Mouse (Mus musculus) thymus, adult 18-20 months (tissue): ENCODE results near the gene Nek6.

Experiments used
- DNase-seq, 2 experiments: peaks; one replicate each; pipeline ENCODE4 v3.0.0; 2022; ENCODE audit warnings: mixed read lengths in 2 of 2

Nek6 gene

GRCm38 (mm10) chr2:38584514-38585378 is 73.3 kb downstream of the Nek6 start:
- no peak for DNase-seq

- DNase-seq: no peak
Observed at GRCm38 (mm10) chr2:38585379-38585736, 73.9 kb downstream of the Nek6 start.

DNA sequence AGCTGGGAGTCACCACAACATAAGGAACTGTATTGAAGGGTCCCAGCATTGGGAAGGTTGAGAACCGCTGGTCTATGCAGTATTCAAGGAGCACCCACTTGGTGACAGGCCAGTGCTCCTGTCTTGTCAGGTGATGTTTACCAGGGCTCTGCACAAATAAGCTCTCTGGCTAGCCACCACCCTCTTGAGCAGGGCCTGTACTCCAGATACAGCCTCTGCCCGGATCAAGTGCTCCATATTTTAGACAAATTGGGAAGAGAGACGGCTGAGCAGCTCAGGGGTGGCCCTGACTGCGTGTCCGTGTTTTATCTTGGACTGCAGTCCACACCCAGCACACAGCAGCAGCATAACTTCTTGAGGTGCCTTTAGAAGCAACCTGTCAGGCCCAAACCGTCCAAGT is 75.3 kb downstream of the Nek6 start:
- no peak for DNase-seq

DNA sequence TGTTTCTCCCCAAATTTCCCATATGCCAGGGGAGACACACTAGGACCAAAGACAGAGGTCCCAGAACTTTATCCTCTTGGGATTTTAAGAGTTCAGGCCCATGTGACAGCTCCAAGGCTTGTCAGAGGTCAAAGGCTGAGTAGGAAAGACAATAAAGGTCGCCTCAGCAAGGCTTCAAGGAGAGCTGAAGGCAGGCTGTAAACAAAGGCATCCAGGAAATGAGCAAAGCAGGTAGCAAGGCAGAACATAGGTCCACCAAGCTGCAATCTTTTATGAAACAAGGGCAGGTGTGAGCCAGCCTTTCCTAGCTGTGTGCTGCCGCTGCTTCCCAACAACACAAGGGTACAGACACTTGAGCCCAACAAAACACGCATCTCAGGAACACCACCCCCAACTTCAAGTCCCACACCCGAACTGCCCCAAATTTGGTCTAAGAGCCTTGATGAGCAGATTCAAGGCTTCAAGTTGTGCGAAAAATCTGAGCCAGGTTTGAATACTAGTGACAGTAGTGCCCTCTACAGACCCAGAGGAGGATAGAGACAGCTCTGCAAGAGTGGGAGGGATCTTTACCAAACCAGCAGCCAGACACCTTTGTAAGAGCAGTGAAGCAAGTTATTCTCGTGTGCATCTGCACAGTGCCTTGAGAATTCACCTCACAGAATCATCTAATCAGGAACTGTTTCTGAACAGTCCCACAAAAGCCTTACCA is 80.5 kb downstream of the Nek6 start:
- DNase-seq: no peak

- DNase-seq: no peak
Observed at GRCm38 (mm10) chr2:38594874-38595273, 83.4 kb downstream of the Nek6 start.

DNA sequence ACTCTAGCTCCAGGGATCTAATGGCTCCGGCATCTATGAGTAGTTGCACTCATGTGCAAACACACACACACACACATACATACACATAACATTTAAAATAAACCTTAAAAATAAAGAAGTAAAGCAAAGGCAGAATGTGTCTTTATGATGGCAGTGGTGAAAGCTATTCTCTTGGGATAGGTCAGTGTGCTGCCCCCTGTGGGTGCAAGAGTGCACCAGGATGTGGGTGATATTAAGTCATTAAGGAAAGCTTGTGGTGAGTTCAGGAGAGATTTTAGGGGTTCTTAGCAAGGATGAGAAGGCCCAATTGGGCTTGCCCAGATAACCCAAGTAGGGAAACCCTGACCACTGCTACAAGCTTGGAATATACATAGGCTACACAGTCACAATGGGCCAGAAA is 86.5 kb downstream of the Nek6 start:
- no peak for DNase-seq

- DNase-seq: no peak
Observed at GRCm38 (mm10) chr2:38598395-38598794, 87.0 kb downstream of the Nek6 start.

- DNase-seq: no peak
Observed at GRCm38 (mm10) chr2:38600842-38601241, 89.4 kb downstream of the Nek6 start.

- no peak for DNase-seq
Observed at GRCm38 (mm10) chr2:38607716-38608115, 96.3 kb downstream of the Nek6 start.

DNA sequence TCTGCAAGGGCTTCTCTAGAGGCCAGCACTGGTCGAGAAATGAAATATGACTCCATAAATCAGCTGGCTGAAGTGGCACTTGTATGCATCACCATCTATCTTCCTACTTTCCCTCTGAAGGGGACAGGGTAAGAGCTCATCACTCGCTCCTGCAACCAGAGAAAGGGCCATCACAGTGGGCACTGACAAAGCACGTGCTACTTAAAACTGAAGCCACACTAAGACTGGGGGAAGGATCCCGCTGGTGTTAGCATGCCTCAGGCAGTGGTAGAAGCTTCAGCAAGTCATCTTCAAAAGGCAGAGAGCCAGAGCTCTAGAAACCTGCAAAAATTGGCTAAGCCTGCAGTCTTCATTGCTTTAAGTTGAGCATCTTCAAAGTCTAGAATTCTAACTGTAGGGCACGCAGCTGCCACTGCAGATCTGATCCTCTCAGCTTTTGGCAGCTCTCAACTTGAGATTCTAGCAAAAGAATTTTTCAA is 97.4 kb downstream of the Nek6 start:
- no peak for DNase-seq

DNA sequence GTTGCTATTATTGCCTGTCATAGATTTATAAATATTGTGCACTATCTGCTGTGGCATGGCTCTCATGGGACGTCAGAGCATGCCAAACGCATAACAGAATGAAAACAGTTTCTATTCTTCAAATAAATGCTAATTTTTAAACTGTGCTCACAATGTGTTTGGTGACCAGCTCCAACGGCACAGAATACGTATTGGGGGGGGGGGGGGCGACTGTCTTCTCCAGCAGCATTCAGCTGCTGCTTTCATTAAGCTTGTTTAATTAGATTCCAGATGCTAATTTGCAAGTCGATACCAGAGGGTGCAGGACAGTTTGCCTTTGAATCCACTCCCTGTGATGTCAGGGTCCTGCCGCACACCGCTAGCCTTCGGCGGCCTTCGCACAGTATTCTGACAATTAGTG is 97.9 kb downstream of the Nek6 start:
- no peak for DNase-seq

GRCm38 (mm10) chr2:38610161-38610560 is 98.7 kb downstream of the Nek6 start:
- DNase-seq: no peak

GRCm38 (mm10) chr2:38612596-38612995 is 101.2 kb downstream of the Nek6 start:
- no peak for DNase-seq

- no peak for DNase-seq
Observed at GRCm38 (mm10) chr2:38613576-38613975, 102.1 kb downstream of the Nek6 start.

GRCm38 (mm10) chr2:38614437-38614836 is 103.0 kb downstream of the Nek6 start:
- DNase-seq: no peak

DNA sequence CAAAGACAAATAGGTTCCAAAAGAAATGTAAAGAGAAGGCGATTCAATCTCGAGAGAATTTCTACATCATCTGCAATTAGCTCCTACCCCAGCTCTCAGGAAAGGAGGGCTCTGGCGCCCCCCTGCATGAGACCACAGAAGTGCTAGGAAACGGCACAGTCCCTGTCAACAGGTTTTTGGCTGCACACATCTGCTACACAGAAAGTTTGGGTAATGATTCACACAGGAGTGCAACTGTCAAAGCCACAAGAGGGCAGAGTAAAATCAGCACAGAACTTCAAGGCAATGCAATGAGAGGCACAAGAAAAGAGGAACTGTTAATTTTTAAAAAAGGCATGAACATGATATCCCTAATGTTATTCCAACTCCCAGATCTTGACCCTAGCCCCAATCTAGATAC is 104.6 kb downstream of the Nek6 start:
- no peak for DNase-seq

GRCm38 (mm10) chr2:38616956-38617872 is 105.8 kb downstream of the Nek6 start:
- DNase-seq: no peak

DNA sequence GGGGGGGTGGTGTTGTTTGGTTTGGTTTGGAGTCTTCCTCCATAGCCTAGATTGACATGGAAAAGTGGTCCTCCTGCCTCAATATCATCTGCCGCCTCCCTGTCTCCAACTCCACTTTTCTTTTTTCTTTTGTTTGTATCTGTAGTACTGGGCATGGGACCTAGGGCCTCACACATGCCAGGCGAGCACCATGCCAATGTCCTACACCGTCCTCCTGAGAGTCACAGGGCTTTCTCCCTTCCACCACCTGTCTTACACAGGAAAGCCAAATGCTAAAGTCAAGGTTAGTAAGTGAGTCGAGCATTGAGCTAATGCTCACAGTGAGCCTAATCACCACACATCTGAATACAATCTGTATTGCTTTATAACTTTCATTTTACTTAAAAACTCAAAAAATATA is 108.3 kb downstream of the Nek6 start:
- no peak for DNase-seq

- no peak for DNase-seq
Observed at GRCm38 (mm10) chr2:38621076-38621475, 109.6 kb downstream of the Nek6 start.

GRCm38 (mm10) chr2:38621610-38622021 is 110.2 kb downstream of the Nek6 start:
- no peak for DNase-seq

- no peak for DNase-seq
Observed at GRCm38 (mm10) chr2:38623411-38623810, 112.0 kb downstream of the Nek6 start.

DNA sequence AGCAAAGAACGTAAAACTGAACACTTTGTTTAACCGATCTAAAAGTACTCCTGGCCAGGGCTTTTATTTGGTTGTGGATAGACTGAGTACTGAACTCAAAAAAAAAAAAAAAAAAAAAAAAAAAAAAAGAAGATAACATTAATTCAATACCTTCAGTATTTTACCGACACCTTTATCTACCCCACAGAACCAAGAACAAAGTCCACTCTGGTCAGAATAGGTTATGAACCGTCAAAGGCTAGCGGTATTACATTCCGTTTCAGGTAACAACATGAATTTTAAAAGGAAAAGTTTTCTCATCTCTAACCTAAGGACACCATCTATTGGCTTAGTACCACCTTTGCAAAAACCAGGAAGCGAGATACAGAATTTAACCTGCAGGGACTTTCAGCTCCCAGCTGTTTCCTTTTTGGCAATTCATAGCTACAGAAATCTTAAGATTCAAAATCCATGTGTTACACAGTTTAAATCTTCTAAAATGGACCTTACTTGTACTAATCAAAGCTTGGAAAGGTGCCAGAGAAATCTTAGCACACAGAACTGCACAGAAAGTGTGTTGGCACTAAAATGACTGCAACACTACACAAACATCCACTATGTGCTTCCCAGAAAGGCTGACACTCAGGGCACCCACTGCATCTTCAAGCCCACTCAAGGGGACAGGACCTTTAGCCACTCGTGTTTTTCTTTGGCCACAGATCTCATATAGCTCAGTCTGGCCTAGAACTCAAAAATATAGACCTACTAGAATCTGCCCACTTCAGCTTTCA is 112.6 kb downstream of the Nek6 start:
- DNase-seq: no peak
